Mouse (Mus musculus) lung, embryonic 14.5 days (tissue): ENCODE data around the gene Shank1. TPM values are rescaled to one million over a fixed set of nuclear protein-coding genes. Genes with fewer than 3 reads are reported as not detected.

Source experiments
- ATAC-seq: fragments of 200-750 bp; cut with Nextera tagmentation; 2 replicates; pipeline ENCODE4 v1.8.0; 2017; ENCODE audit warnings: mild to moderate bottlenecking, moderate TSS enrichment, moderate library complexity; ENCODE audit not compliant: insufficient read depth
- DNase-seq: peaks from one replicate; pipeline ENCODE4 v3.0.0-alpha.2; 2015
- H3K27ac ChIP-seq: fragments of 300-500 bp; sonication (generic); 2 replicates; pipeline ENCODE4 v1.5.1; 2014; ENCODE audit warnings: low read depth, mild to moderate bottlenecking, moderate library complexity
- H3K27me3 ChIP-seq: fragments of 300-500 bp; sonication (generic); 2 replicates; pipeline ENCODE4 v1.6.1; 2014; ENCODE audit warnings: low read length, control low read depth; ENCODE audit not compliant: insufficient read depth
- H3K36me3 ChIP-seq: fragments of 300-500 bp; sonication (generic); 2 replicates; pipeline ENCODE4 v1.6.1; 2014; ENCODE audit warnings: control low read depth; ENCODE audit not compliant: insufficient read depth
- H3K4me1 ChIP-seq: fragments of 300-500 bp; sonication (generic); 2 replicates; pipeline ENCODE4 v1.6.1; 2014; ENCODE audit warnings: antibody characterized with exemption, control low read depth; ENCODE audit not compliant: insufficient read depth
- H3K4me2 ChIP-seq: fragments of 300-500 bp; sonication (generic); 2 replicates; pipeline ENCODE4 v1.6.1; 2014; ENCODE audit warnings: mild to moderate bottlenecking
- H3K4me3 ChIP-seq: fragments of 300-500 bp; sonication (generic); 2 replicates; pipeline ENCODE4 v1.5.1; 2014; ENCODE audit warnings: low read depth, low read length
- H3K9ac ChIP-seq: fragments of 300-500 bp; sonication (generic); 2 replicates; pipeline ENCODE4 v1.6.1; 2014
- H3K9me3 ChIP-seq: fragments of 300-500 bp; sonication (generic); 2 replicates; pipeline ENCODE4 v1.6.1; 2016; ENCODE audit warnings: low read depth, low read length, control low read depth
- CTCF ChIP-seq: IDR thresholded peaks from 2 replicates; pipeline ENCODE4 v1.5.1; 2016; ENCODE audit warnings: antibody characterized with exemption, low read depth
- WGBS: fragments of 180-500 bp; shearing (Covaris S2); extraction: QIAGEN DNeasy Blood & Tissue Kit; methylation state at CpG from one replicate; pipeline ENCODE4 v1.1.7; 2014; 5-methylcytosine and 5-hydroxymethylcytosine counted together
- polyA plus RNA-seq: library from polyadenylated mRNA; unstranded; fragments of >200 nt; fragmentation: Nextera tagmentation; extraction: Ambion mirVana; gene quantifications from 2 replicates; pipeline ENCODE4 v1.2.1, GENCODE M21; 2014

Shank1 gene
- polyA plus RNA-seq, 1 experiment from 2014 or later: 1.6 TPM

- ATAC-seq (peak; percentile 65; the same call in 1 of the 2 replicates), DNase-seq (no peak)
- no peak overlapping the region for H3K4me3 ChIP-seq
- H3K9me3 ChIP-seq: no peaks in the 10 kb centered on the region
- H3K36me3 ChIP-seq: no peaks in the 10 kb centered on the region
- no peak for TF ChIP-seq CTCF
- no peaks in the 10 kb centered on the region for H3K27me3 ChIP-seq
- no peak overlapping the region for H3K27ac ChIP-seq
- WGBS: 2% methylated on average over 5 of the region's 5 CpGs
- no peak overlapping the region for H3K9ac ChIP-seq
- no peaks in the 10 kb centered on the region for H3K4me1 ChIP-seq
- H3K4me2 ChIP-seq: no peak overlapping the region
These were observed 95.9 kb downstream of the Shank1 start for GRCm38 (mm10) chr7:44406015-44406355.

Other genes with a start within 250 kb of the Shank1 start
- not detected in 2 replicates for gene Klk1b21, start 207.9 kb upstream of the Shank1 start, polyA plus RNA-seq
- gene Klk1b22, start 197.6 kb upstream of the Shank1 start, polyA plus RNA-seq: not detected in 2 replicates
- gene Klk1b16, start 173.5 kb upstream of the Shank1 start, polyA plus RNA-seq: not detected in 2 replicates
- gene Klk1b24, start 122.0 kb upstream of the Shank1 start, polyA plus RNA-seq: not detected in 2 replicates
- gene Klk1b3, start 112.1 kb upstream of the Shank1 start, polyA plus RNA-seq: not detected in 2 replicates
- not detected in 2 replicates for gene Klk1b4, start 102.8 kb upstream of the Shank1 start, polyA plus RNA-seq
- gene Klk1b5, start 94.3 kb upstream of the Shank1 start, polyA plus RNA-seq: not detected in 2 replicates
- gene Klk1, start 84.9 kb upstream of the Shank1 start, polyA plus RNA-seq: 0.20 and 0.26 TPM in 2 replicates
- not detected in 2 replicates for gene Gm36864, start 74.1 kb upstream of the Shank1 start, polyA plus RNA-seq
- 0.96 and 1.5 TPM in 2 replicates for gene 1700028J19Rik, start 63.6 kb upstream of the Shank1 start, polyA plus RNA-seq
- 142 and 146 TPM in 2 replicates for gene 2410002F23Rik, start 63.5 kb upstream of the Shank1 start, polyA plus RNA-seq
- 0.11 TPM in 1 of 2 replicates, not detected in the other for gene Acp4, start 52.9 kb upstream of the Shank1 start, polyA plus RNA-seq
- gene Gm15517, start 48.8 kb upstream of the Shank1 start, polyA plus RNA-seq: not detected in 2 replicates
- gene Clec11a, start 3.4 kb upstream of the Shank1 start, polyA plus RNA-seq: 1.8 TPM in 2 replicates
- gene Syt3, start 73.8 kb downstream of the Shank1 start, polyA plus RNA-seq: 2.0 and 2.9 TPM in 2 replicates
- gene 1700008O03Rik, start 75.6 kb downstream of the Shank1 start, polyA plus RNA-seq: 0.71 and 1.2 TPM in 2 replicates
- gene Lrrc4b, start 118.8 kb downstream of the Shank1 start, polyA plus RNA-seq: 1.5 TPM in 2 replicates
- gene Aspdh, start 155.1 kb downstream of the Shank1 start, polyA plus RNA-seq: 0.28 TPM in 1 of 2 replicates, not detected in the other
- 82.7 and 87.6 TPM in 2 replicates for gene Josd2, start 157.7 kb downstream of the Shank1 start, polyA plus RNA-seq
- gene Emc10, start 186.3 kb downstream of the Shank1 start, polyA plus RNA-seq: 122 and 133 TPM in 2 replicates
- 9.1 and 11.3 TPM in 2 replicates for gene Fam71e1, start 186.3 kb downstream of the Shank1 start, polyA plus RNA-seq
- 0.14 and 0.26 TPM in 2 replicates for gene Mybpc2, start 214.4 kb downstream of the Shank1 start, polyA plus RNA-seq
- 0.07 and 0.18 TPM in 2 replicates for gene Spib, start 221.8 kb downstream of the Shank1 start, polyA plus RNA-seq
- gene Pold1, start 238.6 kb downstream of the Shank1 start, polyA plus RNA-seq: 91.6 and 105 TPM in 2 replicates
- gene Nr1h2, start 243.7 kb downstream of the Shank1 start, polyA plus RNA-seq: 61.1 and 66.0 TPM in 2 replicates